Mouse (Mus musculus) right cerebral cortex, postnatal 25 days (tissue): ENCODE measurements around the gene Mgea5.
"Not testable (repeated sequence)": the region's sequence is repeated elsewhere in the genome, so short reads cannot be mapped to it uniquely, and the experiment has no call there.

Source experiments
- DNase-seq: peaks from one replicate; pipeline ENCODE4 v3.0.0; 2022

The Mgea5 gene

DNA sequence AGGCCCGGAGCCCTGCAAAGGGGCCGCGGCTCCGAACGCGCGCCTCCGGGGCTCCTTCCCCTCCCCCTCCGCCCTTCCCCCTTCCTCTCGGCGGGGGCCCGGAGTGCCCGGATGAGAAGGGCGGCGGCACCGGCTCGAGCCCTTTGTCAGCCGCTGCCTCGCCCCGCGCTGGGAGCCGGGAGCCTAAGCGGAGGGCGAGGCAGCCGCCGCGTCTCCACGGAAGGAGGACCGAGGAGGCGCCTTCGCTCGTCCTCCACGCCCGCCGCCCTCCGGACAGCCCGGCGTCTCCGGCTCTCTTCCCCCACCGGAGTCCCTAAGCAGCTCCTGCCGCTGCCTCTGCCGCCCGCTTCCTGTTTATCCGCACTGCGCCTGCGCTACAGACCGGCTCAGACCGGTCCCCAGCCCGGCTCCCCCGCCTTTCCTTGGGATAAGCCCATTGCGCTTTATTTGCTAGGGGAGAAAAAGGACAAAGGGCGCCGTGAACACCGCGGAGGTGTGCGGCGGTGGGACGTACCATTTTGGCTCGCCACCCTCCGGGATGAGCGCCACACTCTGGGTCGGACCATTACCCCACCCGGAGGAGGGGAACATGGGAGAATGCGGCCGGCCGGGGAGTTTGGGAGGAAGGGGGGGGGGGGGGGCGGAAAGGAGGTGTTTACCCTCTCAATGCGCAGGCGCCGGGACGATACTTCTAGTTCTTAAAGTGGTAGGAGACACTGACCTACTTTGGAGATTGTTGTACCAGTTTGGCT is at the start of gene Mgea5:
TSS of gene Mgea5 (minus strand) at position 657 of the 752 bp plus-strand sequence.
- DNase-seq: peak; percentile 99

DNA sequence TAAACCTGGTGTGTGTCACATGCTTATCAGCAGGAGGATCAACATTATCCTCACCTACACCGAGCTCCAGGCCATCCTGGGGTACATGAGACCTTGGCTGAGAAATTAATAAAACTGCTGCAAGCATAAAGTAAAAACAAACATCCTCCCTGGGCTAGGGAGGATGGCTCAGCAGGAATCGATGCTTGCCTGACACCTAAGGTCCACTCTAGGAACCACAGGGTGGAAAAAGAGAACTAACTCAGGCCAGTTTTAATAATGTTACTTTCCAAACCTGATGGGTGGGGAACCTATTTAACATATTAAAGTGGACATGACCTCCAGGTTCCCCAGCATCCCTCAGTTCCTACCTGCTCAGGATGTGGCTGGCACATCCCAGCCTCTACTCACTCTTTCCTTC is 47.0 kb upstream of the Mgea5 start:
- DNase-seq: no peak

DNA sequence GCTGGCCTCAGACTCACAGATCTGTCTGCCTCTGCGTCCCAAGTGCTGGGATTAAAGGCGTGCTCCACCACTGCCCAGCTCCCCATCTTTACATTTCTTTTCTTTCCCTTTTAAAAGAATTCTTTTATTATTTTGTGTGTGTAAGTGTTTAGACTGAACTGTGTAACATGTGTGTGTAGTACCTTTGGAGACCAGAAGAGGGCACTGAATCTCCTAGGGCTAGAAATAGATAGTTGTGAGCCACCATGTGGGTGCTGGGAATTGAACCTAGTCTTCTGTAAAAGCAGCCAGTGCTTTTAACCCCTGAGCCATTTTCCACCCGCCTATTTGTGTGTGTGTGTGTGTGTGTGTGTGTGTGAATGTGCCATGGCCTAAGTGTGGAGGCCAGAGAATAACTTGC is 44.1 kb upstream of the Mgea5 start:
- DNase-seq: no peak

DNA sequence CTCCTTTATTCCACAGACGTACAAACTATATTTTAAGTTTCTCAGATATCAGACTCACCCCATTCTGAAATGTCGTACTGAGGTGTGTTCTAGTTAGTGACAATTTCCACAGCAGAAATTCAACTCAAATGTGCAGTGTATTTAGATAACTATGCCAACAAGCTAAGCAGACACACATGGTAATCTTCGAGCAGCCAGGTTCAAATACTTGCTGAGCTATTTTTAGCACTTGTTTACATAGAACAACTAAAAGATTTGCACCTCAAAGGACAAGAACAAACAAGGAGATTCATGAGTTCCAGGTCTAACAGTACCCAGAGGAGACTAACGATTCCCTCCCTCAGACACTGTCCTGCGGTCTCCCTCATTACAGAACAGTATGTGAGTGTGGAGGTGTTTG is 43.5 kb upstream of the Mgea5 start:
- DNase-seq: no peak

DNA sequence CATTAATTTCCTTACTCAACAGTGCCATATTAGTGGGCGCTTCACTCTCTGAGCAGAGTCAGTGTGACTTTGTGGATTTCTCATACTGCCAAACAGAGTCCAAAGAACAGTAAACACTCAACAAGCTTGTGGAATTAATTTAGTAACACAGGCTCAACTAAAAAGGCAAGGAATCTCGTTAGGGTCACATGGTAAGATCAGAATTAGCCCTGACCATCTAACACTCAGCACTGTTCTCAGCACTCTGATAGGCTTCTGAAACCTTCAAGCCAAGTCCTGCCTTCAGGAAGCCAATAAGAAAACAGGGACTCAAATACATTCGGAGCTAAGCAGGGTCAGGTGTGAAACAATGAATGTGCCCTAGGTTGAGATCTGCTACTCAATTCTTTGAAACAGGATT is 42.5 kb upstream of the Mgea5 start:
- no peak for DNase-seq

DNA sequence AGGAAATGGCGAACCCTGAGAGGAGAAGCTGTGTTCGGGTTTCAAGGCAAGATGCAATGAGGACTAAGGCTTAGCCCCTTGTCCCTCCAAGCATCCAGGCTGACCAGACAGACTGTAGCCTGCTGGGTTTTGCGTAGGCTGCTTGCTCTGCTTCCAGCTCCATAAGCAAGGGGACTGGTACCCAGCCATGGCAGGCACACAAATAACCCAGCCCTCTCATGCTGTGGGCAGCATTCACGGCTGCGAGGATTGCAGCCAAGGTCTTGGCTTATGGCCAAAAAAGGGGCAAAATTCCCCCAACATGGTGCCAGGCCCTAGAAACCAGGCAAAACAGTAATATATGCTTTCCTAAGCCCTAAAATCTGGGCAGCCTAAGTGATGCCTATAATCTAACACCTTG is 38.2 kb upstream of the Mgea5 start:
- DNase-seq: no peak

DNA sequence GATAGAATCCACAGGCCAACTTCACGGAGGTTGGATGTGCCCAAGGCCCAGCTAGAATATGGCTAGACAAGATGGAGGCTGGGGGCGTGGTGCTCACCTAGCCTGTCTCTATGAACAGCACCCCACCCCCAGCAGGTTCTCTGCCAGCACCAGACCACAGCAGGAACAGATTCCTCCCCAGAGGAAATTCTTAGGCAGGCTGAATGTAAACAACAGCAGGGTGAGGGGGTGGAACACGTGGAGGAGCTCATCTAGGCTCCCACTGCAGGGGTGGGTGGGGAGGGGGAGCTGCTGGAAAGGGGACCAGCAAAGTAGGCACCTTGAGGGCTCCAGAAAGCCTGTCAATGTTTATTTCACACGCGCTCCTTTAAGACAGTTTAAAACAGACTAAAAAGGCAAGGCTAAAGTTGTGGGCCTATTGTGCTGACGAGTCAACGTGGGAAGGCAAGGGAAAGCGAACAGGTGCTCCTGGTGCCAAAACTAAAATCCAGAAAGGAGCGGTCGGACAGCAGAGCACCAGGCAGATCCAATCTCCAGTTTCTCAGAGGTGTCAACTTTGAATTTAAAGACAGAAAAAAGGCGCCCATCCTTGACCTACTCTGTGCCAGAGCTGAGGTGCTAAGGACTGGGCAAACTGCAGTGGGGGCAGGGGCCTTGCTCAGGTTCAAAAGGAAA is 34.3 kb upstream of the Mgea5 start:
- DNase-seq: peak; percentile 70

DNA sequence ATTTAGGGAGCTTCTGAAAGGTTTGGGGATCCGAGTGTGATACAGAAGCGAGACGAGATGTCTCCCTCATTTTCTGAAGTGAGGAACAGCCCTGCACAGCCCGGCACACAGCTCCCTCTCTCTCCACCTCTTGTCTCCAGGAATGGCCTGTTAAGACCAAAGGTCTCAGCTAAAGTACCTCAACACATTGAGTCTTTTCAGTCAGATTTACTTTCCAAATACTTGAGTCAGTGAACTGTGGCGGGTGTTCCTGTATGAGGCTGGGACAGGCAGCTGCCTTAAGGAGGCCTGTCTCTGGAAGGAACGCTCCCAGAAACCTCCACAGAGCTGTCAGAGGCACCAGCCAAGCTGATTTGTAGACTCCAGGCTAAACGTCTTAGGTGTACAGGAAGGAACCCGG is 33.1 kb upstream of the Mgea5 start:
- DNase-seq: no peak

DNA sequence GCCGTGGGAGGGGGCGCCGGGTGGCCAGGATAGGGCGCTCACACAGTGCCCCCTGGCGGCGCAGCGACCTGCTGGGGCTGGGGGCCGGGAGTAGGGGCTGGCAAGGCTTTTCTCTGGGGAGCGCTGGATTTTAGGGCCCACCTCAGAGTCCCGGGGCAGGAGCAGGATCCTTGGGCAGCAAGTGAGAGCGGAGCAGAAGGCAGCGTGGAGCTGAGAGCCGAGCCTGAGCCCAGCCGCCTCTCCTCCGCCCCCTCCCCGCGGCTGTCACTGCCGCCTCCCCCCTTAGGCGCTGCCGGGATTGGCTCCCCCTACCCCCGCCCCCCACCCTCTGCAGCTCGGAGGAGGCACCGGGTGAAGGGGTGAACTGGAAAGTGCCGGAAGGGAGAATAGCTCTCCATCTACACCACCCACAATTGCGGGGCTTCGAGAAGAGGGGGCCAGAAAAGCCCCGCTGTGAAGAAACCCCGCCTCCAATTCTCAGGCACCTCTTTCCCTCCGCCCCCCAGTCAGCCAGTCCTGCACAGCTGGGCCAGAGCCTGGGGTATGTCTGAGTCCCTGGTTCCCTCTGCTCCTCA is 32.3 kb upstream of the Mgea5 start, which contains the start of gene Kcnip2:
TSS of gene Kcnip2 (minus strand) at position 231 of the 575 bp plus-strand sequence.
- peak; percentile 61 for DNase-seq

DNA sequence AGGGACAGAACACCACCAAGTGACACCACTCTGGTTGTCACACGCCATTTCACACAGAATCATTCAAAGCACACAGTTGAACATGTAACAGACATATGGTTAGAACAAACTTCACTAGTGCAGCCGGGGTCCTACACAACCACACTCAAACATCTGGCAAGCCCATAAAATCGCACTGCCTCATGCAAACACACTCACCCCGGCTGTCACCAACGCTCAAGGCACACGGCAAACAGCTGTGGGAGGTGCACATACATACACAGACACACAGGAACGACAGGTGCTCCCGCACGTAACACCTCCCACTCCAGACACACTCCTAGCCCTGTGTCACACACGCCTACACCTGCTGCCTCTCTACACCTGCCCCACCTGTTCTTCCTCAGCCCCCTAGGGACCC is 31.5 kb upstream of the Mgea5 start:
- no peak for DNase-seq

DNA sequence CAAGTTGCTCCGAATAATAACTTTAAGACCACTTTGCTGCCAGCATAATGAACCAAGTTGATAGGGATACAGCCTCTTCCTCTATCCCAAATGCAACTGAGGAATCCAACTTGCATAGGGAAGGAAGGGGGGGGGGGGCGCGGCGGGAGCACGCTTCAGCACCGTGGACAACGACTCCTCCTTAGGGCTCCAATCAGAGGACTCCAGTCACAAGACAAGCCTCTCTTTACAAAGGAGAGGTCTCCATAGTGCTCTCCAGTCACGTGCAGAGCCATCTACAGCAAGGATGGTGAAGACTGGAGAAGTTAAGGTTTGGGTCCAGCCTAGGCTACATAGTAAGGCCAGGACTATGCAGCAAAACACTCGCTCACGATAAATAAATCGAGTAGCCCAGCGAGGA is 30.2 kb upstream of the Mgea5 start:
- DNase-seq: no peak

DNA sequence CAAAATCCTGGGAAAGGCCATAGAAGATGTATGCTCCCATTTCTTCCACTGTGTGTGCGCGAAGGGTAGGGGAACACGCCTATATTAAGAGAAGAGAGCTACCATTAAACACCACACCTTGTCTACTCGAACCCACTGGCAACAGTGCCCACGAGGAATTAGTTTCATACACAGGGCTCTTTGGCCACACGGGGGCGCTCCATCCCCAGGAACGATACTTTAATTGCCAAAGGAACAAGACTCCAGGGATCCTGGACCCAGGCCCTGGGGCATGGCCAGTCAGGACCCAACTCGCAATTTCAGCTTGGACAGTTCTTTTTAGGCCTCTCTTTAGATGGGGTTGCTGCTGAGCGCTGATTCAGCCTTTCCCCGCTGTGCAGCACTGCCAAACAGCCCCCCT is 29.6 kb upstream of the Mgea5 start:
- DNase-seq: peak; percentile 79

DNA sequence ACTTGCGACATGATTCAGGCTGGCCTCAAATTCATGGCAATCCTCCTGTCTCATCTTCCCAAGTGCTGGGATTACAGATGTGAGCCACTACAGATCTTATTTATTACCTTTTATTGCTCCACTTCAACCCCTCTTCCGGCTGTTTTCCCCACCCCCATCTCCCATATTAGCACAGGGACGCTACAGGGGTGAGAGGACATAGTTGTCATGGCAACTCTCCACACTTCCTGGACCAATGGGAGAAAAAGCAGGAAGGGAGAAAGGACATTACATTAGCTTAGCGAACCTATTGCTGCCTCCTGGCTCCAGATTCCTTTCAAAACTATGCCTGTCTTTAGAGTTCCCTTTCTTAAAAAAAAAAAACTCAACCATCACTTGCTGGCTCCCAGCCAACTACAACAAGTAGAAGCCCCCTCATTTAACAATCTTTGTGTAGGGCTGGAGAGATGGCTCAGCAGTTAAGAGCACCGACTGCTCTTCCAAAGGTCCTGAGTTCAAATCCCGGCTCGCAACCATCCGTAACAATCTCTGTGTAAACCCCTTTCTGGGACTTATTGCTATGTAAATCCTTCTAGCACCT is 29.1 kb upstream of the Mgea5 start:
- DNase-seq: no peak

DNA sequence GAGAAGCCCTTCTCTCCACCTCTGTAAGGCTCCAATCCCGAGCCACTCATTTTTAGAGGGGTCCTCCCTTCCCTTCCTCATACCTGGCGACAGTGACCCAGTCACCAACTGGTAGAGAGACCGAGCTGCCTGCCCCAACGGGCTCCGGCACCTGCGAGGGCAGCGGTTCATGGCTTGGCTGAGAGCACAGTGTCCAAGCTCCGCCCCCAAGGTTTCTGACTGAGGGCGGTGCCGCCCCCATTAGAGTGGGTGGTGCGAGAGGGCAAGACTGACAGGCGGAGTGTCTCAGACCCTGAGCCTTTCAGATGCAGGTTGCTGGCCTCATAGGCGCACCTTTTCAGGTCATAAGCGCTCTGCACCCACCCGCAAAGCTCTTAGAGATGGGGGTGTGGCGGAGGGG is 28.5 kb upstream of the Mgea5 start:
- DNase-seq: no peak

DNA sequence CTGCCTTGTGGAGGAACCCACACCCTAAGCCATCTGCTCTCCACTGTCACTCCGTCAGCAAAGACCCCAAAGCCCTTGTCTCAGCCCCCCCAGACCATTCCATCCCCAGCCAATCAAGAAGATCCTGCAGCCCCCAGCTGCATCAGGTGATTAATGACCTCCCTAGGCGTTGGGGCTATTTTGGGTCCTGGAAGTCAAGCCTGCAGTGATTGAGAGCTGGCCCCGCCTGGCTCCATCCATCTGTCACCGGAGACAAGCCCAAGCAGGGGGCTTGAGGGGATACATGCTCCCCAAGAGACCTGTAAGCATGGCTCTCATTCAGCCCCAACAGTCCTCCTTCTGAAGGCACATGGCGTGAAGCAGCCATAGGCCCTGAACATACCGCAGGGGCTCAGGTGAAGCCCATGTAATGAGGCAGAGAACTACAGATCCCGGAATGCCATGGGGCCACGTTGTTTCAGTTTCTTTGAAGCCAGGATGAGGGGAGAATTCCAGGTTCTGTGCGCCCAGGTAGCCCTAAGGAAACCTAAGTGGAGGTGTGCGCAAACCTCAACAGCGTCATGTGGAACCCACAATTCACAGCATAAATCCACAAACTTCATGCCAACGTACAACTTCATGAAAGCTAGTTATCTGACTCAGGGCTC is 27.5 kb upstream of the Mgea5 start:
- DNase-seq: no peak

DNA sequence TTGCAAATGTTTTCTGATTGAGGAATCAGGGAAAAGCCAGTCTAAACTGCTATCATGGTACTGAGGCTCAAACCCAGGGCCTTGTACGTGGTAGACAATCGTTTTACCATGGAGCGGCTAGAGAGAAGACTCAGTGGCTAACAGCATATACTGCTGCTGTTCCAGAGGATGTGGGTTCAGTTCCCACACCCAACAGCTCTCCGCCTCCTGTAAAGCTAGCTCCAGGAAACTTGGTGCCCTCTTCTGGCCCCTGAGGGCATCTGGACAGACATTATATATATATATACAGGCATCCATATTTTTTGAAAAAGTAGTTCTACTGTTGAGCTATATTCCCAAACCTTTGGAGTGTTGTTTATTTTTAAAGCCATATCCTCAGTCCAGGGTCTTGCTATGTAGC is 24.1 kb upstream of the Mgea5 start:
- DNase-seq: no peak

DNA sequence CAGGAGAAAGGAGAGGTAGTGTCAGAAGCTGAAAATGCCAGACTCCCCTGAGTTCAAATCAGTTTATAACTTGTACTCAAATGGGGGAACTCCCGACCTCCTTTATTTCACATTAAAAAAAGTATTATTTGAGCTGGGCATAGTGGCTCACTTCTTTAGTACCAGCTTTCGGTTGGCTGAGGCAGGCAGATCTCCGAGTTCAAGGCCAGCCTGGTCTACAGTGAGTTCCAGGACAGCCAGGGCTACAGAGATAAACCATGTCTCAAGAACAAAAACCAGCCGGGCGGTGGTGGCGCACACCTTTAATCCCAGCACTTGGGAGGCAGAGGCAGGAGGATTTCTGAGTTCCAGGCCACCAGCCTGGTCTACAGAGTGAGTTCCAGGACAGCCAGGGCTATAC is 22.2 kb upstream of the Mgea5 start:
- not testable (repeated sequence) for DNase-seq

DNA sequence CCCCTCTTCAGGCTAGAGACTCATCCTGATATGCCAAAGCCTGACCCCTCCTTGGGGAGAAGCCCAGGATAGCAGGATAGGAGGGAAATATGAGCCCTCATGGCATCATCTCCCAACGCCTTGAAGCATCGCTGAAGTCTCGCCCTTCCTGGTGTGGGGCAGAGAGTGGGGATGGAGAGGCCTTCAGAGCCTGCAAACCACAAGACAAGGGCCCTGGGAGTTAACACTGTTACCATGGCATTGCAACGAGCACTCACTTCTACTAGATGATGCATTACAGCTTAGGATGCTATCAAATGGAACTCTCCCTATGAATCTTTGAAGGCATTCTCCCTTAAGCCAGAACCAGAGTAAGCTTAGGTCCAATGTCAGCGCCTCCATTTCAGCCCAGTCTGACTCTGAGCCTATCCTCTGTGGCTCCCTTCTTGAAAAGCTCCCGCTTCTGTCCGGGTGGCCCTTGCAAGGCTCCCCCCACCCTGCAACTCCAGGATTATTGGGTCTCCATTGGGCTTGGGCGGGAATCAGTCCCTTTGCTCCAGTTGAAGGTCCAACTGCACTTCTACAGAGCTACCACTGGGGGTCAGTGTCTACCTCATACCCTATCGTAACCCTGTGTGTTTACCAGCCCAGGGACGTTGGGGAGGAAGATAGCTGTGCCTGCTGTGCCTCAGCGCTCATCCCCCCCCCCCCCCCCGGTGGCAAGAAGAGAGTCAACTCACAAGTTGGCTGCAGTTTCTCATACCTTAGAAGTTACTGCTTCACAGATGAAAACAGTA is 21.1 kb upstream of the Mgea5 start:
- DNase-seq: no peak

DNA sequence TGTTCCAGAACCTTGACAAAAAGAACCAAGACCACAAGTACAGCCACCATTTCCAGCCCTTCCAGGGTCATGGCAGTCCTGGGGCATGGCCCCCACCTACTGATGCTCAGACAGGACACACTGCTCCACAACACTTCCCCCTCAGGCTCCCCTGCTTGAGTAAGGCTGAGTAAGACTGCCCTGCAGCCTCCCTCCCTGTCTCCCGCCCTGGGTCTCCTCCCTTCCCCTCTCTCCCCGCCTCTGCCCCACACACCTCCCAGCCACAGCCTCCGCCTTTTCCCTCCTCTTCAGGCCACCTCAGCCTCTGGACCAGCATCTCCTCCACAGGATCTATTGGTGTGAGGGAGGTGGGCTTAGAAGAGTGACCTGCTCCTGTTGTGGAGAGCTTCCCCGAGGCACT is 19.8 kb upstream of the Mgea5 start:
- DNase-seq: no peak

DNA sequence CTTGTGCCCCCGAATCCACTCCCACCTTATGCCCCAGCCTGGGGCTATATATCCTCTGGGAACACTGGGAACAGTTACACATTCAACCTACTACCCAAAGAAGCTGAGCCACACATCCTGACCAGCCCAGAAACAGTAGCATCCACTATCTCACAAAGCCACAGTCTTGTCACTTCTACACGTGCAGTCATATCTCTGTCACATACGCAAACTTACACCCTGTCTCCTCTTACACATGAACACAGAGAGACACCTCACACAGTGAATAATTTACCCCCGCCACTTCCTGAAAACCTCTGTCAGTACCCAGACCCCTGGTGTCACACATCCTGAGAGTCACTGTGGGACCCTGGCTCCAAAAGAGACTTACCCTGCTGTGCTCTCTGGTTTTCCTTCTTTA is 19.1 kb upstream of the Mgea5 start:
- no peak for DNase-seq

DNA sequence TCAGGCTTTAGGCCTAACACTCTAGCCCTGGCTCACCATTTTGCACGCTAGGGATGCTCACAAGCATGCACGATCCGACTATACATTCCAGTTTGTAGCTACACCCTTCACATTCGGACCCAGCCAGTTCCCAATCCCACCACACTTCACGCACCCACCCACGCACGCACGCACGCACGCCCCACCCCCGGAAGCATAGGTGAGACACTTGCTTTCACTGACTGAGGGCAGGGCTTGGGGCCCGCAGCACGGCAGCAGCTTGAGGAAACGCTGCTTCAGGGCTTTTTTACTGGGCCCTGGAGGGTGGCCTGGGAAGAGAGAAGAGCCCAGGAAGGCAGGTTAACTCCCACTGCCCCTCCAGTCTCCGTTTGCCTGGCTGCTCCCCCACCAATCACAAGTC is 13.2 kb upstream of the Mgea5 start:
- no peak for DNase-seq

DNA sequence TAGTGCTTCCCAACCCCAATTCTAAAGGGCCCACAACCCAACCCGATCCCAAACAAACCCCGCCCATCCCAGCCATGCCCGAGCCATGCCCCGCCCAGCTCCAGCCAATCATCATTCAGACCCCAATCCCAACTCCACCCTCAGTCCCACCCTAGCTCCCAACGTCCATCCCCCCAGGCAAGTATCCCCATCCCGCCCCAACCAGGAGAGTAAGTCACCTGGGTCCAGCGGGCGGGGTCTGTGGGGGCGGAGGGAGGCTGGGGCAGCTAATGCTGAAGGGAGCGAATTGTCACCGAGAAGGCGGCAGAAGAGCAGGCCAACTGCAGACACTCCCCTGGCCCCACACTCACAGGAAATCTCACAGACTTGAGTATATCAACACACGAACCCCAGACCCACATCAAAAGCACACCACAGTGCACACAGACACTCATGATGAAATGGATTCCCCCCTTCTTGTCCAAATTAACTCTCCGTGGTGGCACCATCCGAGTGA is 12.5 kb upstream of the Mgea5 start:
- no peak for DNase-seq
